Mouse (Mus musculus): ENCODE measurements around the gene Gpd2. TPM values are rescaled to one million over a fixed set of nuclear protein-coding genes. Genes with fewer than 3 reads are reported as not detected.

Gpd2 gene
- polyA plus RNA-seq, 1 experiment from 2014 or later = 18.8 TPM

- no peak for TF ChIP-seq CTCF (IDR thresholded peaks at IDR 0.05)
- ATAC-seq (no peak), DNase-seq (ENCODE audit: low read depth, low spot score) (no peak)
- no peaks in the 10 kb centered on the region for H3K27me3 ChIP-seq
- in situ Hi-C loops (cut with MboI; ENCODE audit: low pct_unique_long_range_greater_than_20kb) = no loop called here
- ChIA-PET POLR2A (no interaction called here), CTCF (no interaction called here)
These were observed 12.7 kb downstream of the Gpd2 start for GRCm38 (mm10) chr2:57250113-57250512.

DNA sequence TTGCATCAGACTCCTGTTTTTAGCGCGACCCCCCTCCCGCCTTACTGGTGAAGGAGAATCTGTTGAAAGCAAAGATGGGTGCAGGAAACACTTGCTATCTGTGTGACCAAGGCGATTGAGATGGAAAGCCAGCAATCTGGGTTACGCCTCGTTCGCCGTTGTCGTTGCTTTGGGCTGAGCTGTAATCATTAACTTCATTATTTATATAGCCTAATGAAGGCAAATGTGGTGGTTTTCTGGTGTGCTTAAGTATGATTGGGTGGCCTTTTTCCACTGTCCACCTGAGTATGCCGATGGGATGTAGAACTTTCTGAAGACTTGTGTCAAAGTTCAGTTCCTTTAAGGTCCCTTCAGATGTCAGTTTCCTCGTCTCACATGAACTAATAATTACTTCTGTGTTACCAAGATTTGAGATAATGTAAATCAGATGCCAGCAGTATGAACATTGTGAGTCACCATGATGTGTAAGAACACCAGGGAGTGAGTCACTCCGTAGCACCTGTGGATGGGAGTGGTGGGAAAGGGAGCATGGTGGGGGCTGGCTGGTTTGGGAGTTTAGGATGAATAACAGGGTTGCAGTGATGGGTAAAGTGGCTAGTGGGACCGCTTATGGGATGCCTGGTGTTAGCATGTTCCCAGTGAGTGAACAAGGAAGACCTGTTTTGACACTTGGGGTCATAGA lies 14.3 kb downstream of the Gpd2 start:
- CTCF ChIA-PET = no interaction called here
- in situ Hi-C loops (cut with MboI; ENCODE audit: low pct_unique_long_range_greater_than_20kb) = no loop called here
- TF ChIP-seq CTCF (IDR thresholded peaks at IDR 0.05) = no peak
- H3K27me3 ChIP-seq = no peaks in the 10 kb centered on the region
- POLR2A ChIA-PET = no interaction called here
- ATAC-seq (no peak), DNase-seq (ENCODE audit: low read depth, low spot score) (no peak)

GRCm38 (mm10) chr2:57252542-57253301 lies 15.3 kb downstream of the Gpd2 start:
- in situ Hi-C loops (cut with MboI; ENCODE audit: low pct_unique_long_range_greater_than_20kb) = no loop called here
- CTCF ChIA-PET = no interaction called here
- TF ChIP-seq CTCF (IDR thresholded peaks at IDR 0.05) = no peak
- H3K27me3 ChIP-seq = no peaks in the 10 kb centered on the region
- DNase-seq (ENCODE audit: low read depth, low spot score) (no peak), ATAC-seq (no peak)
- POLR2A ChIA-PET = no interaction called here

- in situ Hi-C loops (cut with MboI; ENCODE audit: low pct_unique_long_range_greater_than_20kb) = no loop called here
- no peaks in the 10 kb centered on the region for H3K27me3 ChIP-seq
- ChIA-PET CTCF (no interaction called here), POLR2A (no interaction called here)
- no peak for DNase-seq (ENCODE audit: low read depth, low spot score)
- ATAC-seq = no peak
- no peak for TF ChIP-seq CTCF (IDR thresholded peaks at IDR 0.05)
These were observed 16.8 kb downstream of the Gpd2 start for GRCm38 (mm10) chr2:57254267-57254666.

DNA sequence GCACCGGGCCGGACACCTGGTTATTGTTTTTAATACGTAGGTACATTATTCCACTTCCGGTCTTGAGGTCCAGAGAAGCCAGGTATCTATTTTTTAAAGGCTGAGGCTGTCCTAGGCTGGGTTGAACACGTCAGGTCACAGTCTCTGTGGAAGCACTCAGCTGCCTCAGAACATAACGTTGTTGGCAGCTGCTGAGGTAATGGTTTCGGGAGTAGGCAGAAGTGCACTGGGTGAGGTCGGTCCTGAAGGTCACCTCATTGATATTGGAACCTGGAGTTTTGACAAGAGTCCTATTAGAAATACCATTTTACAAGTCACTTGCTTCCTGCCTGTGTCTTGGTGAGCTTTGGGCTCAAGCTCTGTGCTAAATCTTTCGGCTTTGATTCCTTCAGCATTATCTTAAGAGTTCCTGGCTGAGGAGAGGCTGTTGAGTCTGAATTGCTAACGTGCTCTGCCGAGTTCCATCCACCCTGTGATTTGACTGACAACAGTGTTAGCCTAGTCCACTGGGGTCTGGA lies 17.8 kb downstream of the Gpd2 start:
- ChIA-PET CTCF (no interaction called here), POLR2A (interaction anchor here (0.7 kb wide), 1 partner anchor 66 kb away, joined by 4 read pairs; no protein-coding TSS in a partner anchor)
- no peak for ATAC-seq

GRCm38 (mm10) chr2:57255836-57256235 lies 18.4 kb downstream of the Gpd2 start:
- in situ Hi-C loops (cut with MboI; ENCODE audit: low pct_unique_long_range_greater_than_20kb) = no loop called here
- TF ChIP-seq CTCF (IDR thresholded peaks at IDR 0.05) = no peak
- H3K27me3 ChIP-seq = no peaks in the 10 kb centered on the region
- ChIA-PET POLR2A (interaction anchor here (0.7 kb wide), 1 partner anchor 67 kb away, joined by 4 read pairs; no protein-coding TSS in a partner anchor), CTCF (no interaction called here)
- DNase-seq (ENCODE audit: low read depth, low spot score) (no peak), ATAC-seq (no peak)

More for the DNA sequence above, 17.8 kb downstream of the Gpd2 start:
- in situ Hi-C loops (cut with MboI; ENCODE audit: low pct_unique_long_range_greater_than_20kb) = no loop called here
- no peaks in the 10 kb centered on the region for H3K27me3 ChIP-seq
- TF ChIP-seq CTCF (IDR thresholded peaks at IDR 0.05) = no peak
- no peak for DNase-seq (ENCODE audit: low read depth, low spot score)

DNA sequence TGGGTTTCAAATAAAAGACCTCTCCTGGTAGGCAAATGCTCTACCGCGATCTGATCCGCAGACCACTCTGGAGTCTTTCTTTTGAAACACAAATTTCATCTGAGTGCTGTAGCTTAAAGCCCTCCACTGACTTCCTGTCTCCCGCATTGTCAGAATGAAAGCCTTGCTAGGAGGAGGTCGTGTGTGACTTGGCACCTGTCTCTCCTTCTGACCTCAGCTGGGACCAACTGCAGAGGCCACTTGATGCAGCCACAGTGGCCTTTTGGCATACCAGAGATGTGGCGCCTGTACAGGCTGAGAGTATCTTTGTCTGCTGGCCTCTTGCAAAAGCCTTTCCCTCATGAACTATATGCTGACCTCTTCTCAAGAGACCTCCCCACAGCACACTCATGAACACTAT lies 19.0 kb downstream of the Gpd2 start:
- TF ChIP-seq CTCF (IDR thresholded peaks at IDR 0.05) = no peak
- DNase-seq (ENCODE audit: low read depth, low spot score) = no peak
- ATAC-seq = no peak
- no peaks in the 10 kb centered on the region for H3K27me3 ChIP-seq
- ChIA-PET POLR2A (no interaction called here), CTCF (interaction anchor here (1.3 to 1.5 kb wide), 3 partner anchors 8 to 140 kb away, joined by 3 to 4 read pairs (median 3); no protein-coding TSS in a partner anchor)
- in situ Hi-C loops (cut with MboI; ENCODE audit: low pct_unique_long_range_greater_than_20kb) = no loop called here

DNA sequence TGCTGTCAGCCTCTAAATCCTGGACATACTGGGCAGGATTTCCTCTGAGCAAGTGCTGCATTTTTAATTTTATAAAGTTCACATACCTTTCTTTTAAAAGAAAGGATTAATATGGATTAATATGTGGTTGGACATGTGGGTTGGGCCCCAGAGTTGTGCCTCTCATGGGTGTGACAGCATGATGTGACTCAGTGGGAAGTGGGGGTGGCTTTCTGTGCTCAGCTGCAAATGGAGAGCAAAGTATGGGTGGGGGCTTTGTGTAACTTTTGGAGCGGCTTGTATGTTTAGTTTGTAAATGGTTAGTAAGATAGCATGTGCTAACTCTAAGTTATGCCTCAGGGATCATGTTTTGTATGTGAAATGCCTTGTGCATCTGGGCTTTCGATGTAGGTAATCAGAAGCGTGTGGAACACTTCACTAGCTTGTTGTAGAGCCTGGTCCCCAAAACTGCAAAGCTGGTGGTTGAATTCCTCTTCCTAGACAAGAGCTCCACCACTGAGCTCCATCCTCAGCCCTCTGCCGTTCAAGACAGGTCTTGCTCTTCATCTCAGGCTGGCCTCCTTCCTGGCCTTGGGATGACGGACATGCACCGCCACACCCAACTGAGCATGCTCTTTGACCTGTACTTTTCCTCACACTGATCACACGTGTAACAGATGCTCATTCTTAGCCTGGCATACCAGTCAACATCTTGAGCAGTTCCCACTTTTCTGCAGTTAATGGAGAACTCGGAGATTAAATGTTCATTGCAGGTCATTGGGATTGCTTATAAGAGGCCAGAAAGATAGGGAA lies 24.0 kb downstream of the Gpd2 start:
- no peak for TF ChIP-seq CTCF (IDR thresholded peaks at IDR 0.05)
- ATAC-seq (no peak), DNase-seq (ENCODE audit: low read depth, low spot score) (no peak)
- ChIA-PET POLR2A (no interaction called here), CTCF (no interaction called here)
- in situ Hi-C loops (cut with MboI; ENCODE audit: low pct_unique_long_range_greater_than_20kb) = no loop called here
- no peaks in the 10 kb centered on the region for H3K27me3 ChIP-seq

- ChIA-PET POLR2A (interaction anchor here (0.6 kb wide), 1 partner anchor 17 kb away, joined by 3 read pairs; no protein-coding TSS in a partner anchor), CTCF (no interaction called here)
- in situ Hi-C loops (cut with MboI; ENCODE audit: low pct_unique_long_range_greater_than_20kb) = no loop called here
- DNase-seq (ENCODE audit: low read depth, low spot score) = no peak
- TF ChIP-seq CTCF (IDR thresholded peaks at IDR 0.05) = no peak
- no peak for ATAC-seq
- H3K27me3 ChIP-seq = no peaks in the 10 kb centered on the region
These were observed 26.0 kb downstream of the Gpd2 start for GRCm38 (mm10) chr2:57263431-57263830.

- ChIA-PET POLR2A (no interaction called here), CTCF (no interaction called here)
- ATAC-seq (no peak), DNase-seq (ENCODE audit: low read depth, low spot score) (no peak)
- H3K27me3 ChIP-seq = no peaks in the 10 kb centered on the region
- in situ Hi-C loops (cut with MboI; ENCODE audit: low pct_unique_long_range_greater_than_20kb) = no loop called here
- no peak for TF ChIP-seq CTCF (IDR thresholded peaks at IDR 0.05)
These were observed 27.5 kb downstream of the Gpd2 start for GRCm38 (mm10) chr2:57264912-57265311.

All from Patski (cell line).